Mouse (Mus musculus) v-Abl transformed pro-B cells (cell line): ENCODE measurements around the gene Gtf2i.

Experiments
- in situ Hi-C, 2 experiments: fragments of 400-800 bp; cut with MboI; formaldehyde crosslinking; loops; one replicate each; pipeline ENCODE4 v1.15.1; 2025; ENCODE audit not compliant: unreplicated experiment in 2 of 2

Gene Gtf2i

DNA sequence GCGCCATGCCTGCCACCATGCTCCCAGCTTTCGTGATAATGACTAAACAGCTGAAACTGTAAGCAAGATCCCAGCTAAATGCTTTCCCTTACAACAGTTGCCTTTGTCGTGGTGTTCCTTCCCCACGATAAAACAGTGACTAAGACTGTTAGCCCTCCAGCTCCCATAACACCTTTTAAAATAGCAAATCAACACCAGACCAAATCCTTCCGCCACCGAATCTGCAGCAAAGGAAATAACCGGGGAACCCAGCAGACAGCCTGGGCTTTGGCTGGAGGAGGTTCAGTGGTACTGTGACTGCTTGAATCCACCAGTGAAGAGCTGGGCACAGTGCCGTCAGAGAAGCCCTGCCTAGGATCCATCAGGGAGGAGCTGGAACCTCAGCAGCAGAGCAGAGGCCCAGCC is 65.3 kb downstream of the Gtf2i start:
- in situ Hi-C loops: no loop called here

- in situ Hi-C loops: no loop called here
These were observed 65.8 kb downstream of the Gtf2i start for GRCm38 (mm10) chr5:134248608-134249244.

GRCm38 (mm10) chr5:134246146-134246545 is 68.4 kb downstream of the Gtf2i start:
- in situ Hi-C loops: no loop called here

- in situ Hi-C loops: no loop called here
These were observed 69.7 kb downstream of the Gtf2i start for GRCm38 (mm10) chr5:134244890-134245289.

DNA sequence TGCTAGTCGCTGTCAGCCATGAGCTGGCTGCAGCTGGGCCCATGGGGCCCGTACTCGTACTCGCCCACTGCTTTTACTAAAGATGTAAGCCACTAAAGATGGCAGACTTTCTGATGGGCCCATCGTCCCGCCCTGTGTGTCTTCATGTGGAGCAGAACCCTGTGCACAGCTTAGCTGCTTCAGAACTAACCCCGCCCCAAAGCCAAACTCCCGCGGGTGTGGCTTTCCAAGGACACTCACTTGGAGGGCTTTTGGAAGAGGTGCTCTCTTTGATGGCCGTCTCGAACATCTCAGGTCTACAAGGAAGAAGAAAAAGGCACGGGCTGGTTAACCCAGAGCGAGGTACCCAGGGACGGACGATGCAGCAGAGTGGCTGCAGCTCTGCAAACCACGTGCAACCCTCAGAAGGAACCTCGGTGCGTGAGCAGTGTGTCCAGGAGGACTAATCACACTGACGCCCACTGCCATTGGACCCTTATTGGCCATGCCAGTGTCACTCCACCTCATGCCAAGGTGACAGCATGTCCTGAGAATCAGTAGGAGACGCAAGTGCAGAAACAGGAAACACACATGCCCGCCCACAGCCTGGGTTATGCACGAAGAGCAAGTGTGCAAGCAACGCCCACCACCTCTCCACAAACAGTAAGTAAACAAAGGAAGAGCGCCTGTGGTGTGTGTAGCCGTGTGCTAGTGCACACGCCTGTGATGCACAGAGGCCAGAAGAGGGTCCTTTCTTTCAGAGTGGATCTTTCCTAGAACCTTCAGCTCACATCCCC is 70.7 kb downstream of the Gtf2i start:
- in situ Hi-C loops: no loop called here

DNA sequence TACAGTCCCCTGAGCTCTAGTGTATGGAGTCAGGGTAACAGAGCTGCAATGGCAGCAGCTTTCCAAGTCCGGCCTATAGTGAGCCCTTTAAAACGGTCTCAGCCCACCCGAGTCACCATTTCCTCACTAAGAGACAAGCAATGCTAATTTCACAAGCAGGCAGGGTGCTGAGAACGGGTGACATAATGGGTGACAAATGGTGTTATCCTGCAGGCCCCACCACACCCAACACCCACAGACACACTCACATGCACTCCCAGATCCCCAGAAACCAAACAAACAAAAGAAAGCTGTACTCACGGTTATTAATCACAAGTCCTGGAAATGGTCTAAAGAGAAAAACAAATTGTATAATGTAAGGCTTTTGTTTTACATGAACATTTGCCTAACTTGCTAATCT is 72.7 kb downstream of the Gtf2i start:
- in situ Hi-C loops: no loop called here

GRCm38 (mm10) chr5:134237936-134238760 is 76.4 kb downstream of the Gtf2i start:
- in situ Hi-C loops: no loop called here

GRCm38 (mm10) chr5:134237508-134237907 is 77.1 kb downstream of the Gtf2i start:
- in situ Hi-C loops: no loop called here

- in situ Hi-C loops: no loop called here
These were observed 77.8 kb downstream of the Gtf2i start for GRCm38 (mm10) chr5:134236796-134237195.

GRCm38 (mm10) chr5:134236241-134236640 is 78.3 kb downstream of the Gtf2i start:
- in situ Hi-C loops: no loop called here

DNA sequence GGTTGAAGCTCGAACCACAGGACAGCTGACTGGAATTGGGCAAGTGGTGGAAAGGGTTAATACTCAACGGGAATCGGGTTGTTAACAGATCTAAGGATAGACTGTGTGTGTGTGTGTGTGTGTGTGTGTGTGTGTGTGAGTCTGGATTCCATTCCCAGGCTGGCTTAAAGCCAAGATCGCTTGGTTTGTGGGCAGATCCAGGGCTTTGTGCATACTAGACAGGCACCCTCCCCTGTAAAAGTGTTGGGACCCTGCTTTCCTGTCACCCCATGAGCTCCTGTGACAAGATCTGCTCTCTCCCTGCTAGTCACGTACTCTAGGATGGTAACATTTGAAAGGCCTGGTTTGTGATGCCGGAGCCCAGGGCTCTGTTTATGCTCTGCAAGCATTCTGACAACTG is 79.4 kb downstream of the Gtf2i start:
- in situ Hi-C loops: no loop called here

GRCm38 (mm10) chr5:134234205-134234604 is 80.4 kb downstream of the Gtf2i start:
- in situ Hi-C loops: no loop called here

GRCm38 (mm10) chr5:134233244-134233651 is 81.3 kb downstream of the Gtf2i start:
- in situ Hi-C loops: no loop called here

DNA sequence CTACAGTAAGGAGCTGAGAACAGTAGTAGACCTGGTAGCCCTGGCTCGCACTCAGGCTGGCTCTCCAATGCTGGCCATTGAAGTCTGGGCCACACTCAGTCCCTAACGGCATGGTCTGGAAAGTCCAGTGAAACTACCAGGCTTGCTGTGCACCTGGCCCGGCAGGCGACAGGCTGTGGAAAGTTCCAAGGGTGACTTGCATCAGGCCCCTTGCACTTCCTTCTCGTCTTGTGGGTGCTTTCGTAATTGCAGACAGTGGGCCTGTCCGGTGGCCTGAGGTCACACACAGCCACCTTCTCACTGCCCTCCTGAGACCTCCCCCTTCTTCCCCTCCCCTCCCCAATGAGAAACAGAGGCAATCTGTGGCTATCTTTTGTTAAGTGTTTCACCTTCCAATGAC is 82.0 kb downstream of the Gtf2i start:
- in situ Hi-C loops: no loop called here

DNA sequence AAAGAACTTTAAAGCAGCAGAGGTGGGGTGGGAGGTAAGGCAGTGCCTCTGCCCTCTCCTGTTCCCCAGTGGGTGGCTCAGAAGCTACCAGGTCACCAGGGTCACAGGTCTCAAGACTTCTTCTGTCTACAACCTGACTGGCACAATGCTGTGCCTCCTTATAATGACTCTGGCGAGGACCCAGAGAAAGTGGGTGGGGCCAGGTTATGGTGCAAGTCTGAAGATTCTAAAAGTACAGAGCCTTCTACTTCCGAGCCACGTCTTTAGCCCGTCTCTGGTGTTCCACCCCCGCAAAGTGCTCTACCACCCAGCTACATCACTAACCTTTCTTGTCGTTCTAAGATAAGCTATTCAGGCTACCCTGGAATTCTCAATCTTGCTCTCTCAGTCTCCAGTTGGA is 82.4 kb downstream of the Gtf2i start:
- in situ Hi-C loops: no loop called here

DNA sequence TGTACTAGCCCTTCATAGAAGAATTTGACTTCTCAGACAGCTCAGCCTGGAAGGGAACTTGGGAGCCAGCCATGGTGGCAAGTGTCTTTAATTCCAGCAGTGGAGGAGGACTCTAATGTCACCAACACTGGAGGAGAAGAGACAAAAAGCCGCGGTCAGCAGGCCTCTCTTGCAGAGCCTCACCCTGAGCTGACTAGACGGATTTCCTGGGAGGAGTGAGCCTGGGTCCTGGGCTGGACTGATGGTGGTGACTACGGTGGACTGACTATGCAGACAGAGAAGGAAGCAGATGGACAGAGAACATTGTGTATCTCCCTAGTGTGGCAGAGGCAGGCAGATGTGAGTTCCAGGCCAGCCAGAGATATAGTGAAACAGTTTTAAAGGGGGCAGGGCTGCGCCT is 83.2 kb downstream of the Gtf2i start:
- in situ Hi-C loops: no loop called here

DNA sequence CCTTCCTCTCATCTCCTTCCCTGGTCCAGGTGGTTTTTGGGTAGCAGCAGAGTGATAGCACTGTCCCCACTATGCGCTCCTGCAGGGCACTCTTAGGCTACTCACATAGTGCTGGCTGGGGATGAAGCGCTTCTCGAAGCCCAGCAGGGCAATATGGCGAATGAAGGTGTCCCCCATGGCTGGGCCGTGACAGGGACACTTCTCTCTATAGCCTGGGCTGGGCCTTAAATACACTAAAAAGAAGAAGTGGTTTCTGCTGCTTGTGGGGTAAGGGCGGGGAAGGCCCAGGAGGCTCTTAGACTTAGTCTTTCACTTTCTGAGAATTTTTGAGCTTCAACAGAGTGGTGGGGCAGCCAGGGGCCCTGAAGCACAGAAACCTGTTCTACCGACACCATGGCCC is 85.2 kb downstream of the Gtf2i start, which contains the start of gene Ncf1:
Gene Ncf1 (minus strand): TSS at position 235 of the 400 bp plus-strand sequence.
- in situ Hi-C loops: loop anchor here (5.0 to 10.0 kb wide), 3 partner anchors 42 to 115 kb away; no protein-coding TSS in a partner anchor

DNA sequence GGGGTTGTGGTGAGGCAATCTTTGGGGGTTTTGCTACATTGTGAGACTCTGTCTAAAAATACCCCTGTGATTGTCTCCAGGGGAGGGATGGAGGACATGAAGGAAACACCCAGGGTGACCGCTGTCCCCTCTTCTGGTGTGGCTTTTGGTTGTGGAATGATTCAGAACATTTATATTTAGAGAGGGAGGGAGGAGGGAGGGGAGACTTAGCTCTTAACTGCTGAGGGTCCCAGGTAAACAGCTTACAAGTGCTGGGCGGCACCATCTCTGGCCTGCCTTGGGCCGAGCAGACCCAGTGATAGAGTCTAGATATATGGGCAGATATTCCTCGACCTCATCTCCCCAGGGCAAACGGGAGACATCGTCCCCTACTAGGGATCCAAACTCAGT is 86.3 kb downstream of the Gtf2i start:
- in situ Hi-C loops: loop anchor here (5.0 to 10.0 kb wide), 3 partner anchors 41 to 117 kb away; no protein-coding TSS in a partner anchor

DNA sequence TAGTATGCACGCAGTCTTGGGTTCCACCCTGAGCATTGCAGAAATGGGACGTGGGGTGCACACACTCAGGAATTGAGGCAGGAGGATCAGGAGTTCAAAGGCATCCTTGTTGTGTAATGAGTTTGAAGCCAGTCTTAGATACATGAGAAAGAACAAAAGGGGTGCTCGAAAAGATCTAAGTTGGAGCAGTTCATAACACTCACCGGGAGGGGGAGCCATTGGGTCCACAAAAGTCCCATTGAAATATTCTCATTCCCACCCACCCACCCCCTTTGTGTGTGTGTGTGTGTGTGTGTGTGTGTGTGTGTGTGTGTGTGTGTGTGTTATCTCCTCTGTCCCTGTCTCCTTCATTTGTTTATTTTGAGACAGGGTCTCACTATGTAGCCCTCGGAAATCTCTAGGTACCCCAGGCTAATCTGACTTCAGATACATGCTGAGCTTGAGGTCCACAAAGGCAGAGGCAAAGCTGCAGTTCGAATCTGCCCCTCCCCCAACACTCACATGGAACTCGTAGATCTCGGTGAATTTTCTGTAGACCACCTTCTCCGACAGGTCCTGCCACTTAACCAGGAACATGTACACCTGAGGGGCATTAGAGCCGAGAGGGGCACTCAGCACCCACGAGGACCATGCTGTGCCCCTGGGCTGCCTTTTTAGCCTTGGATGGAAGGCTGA is 86.8 kb downstream of the Gtf2i start:
- in situ Hi-C loops: loop anchor here (5.0 to 10.0 kb wide), 3 partner anchors 40 to 117 kb away; no protein-coding TSS in a partner anchor

DNA sequence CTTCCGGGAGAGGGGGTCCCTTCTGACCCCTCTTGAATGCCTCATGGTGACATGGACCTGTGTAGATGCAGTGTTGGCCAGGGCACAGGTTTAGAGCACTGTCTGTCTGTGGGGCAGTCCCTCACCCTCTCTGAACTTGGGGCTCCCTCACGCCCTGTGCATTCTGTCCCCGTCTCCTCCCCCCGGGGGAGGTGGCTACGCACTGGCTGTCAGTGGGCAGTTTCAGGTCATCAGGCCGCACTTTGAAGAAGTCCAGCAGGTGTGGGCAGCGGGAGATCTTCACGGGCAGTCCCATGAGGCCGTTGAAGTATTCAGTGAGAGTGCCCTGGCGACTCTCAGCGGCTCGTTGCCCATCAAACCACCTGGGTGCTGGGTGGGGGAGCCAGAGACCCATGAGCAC is 87.6 kb downstream of the Gtf2i start:
- in situ Hi-C loops: loop anchor here (5.0 to 10.0 kb wide), 3 partner anchors 40 to 118 kb away; no protein-coding TSS in a partner anchor
